Mouse (Mus musculus) MEL (cell line): ENCODE measurements around the gene Rpl10. TPM values are rescaled to one million over a fixed set of nuclear protein-coding genes. Genes with fewer than 3 reads are reported as not detected.

Experiments
- DNase-seq: peaks from one replicate; pipeline ENCODE4 v3.0.0; 2011; ENCODE audit warnings: low read depth, low spot score
- H3K27ac ChIP-seq: 2 replicates; pipeline ENCODE4 v1.5.1; 2012; ENCODE audit warnings: low read depth, mild to moderate bottlenecking, control low read depth, low read length, moderate library complexity; ENCODE audit not compliant: control insufficient read depth
- H3K27me3 ChIP-seq, 2 experiments: fragments of 150-350 bp in 1 of 2; sonication (generic) in 1 of 2; 2 replicates each; pipeline ENCODE4 v1.6.1; 2012; ENCODE audit warnings: low read length in 2 of 2, mild to moderate bottlenecking in 2 of 2, improper control_type of control experiment in 1 of 2, moderate library complexity in 1 of 2; ENCODE audit not compliant: insufficient read depth in 2 of 2, control insufficient read depth in 1 of 2
- H3K36me3 ChIP-seq, 2 experiments: 2 replicates each; pipeline ENCODE4 v1.6.1; 2012 to 2014; ENCODE audit warnings: low read length in 2 of 2, improper control_type of control experiment in 1 of 2, inconsistent platforms in 1 of 2, mild to moderate bottlenecking in 1 of 2; ENCODE audit not compliant: insufficient read depth in 2 of 2, control insufficient read depth in 1 of 2
- H3K4me1 ChIP-seq, 2 experiments: fragments of 150-350 bp in 1 of 2; sonication (generic) in 1 of 2; 2 replicates each; pipeline ENCODE4 v1.6.1; 2012; ENCODE audit warnings: low read length in 2 of 2, improper control_type of control experiment in 1 of 2, mild to moderate bottlenecking in 1 of 2; ENCODE audit not compliant: insufficient read depth in 2 of 2, control insufficient read depth in 1 of 2
- H3K4me3 ChIP-seq, 2 experiments: fragments of 150-350 bp in 1 of 2; sonication (generic) in 1 of 2; 2 replicates each; pipeline ENCODE4 v1.5.1; 2012; ENCODE audit warnings: low read depth in 2 of 2, low read length in 2 of 2, mild to moderate bottlenecking in 2 of 2, moderate library complexity in 2 of 2, control low read depth in 1 of 2, improper control_type of control experiment in 1 of 2; ENCODE audit not compliant: control insufficient read depth in 1 of 2, insufficient read depth in 1 of 2
- H3K79me2 ChIP-seq: 2 replicates; pipeline ENCODE4 v1.6.1; 2012; ENCODE audit warnings: mild to moderate bottlenecking, low read length, moderate library complexity; ENCODE audit not compliant: control insufficient read depth, poor library complexity, insufficient read depth
- H3K9ac ChIP-seq: 2 replicates; pipeline ENCODE4 v1.6.1; 2012; ENCODE audit warnings: low read depth, mild to moderate bottlenecking, control low read depth, low read length, moderate library complexity; ENCODE audit not compliant: control insufficient read depth, poor library complexity, severe bottlenecking
- H3K9me3 ChIP-seq: fragments of 150-350 bp; sonication (generic); replicated peaks from 2 replicates; pipeline ENCODE4 v1.6.1; 2012; ENCODE audit warnings: mild to moderate bottlenecking, low read length, improper control_type of control experiment, moderate library complexity; ENCODE audit not compliant: insufficient read depth
- CTCF ChIP-seq, 3 experiments: IDR thresholded peaks in 2 of 3; conservative IDR thresholded peaks in 1 of 3; 2 replicates each; pipeline ENCODE4 v1.5.1; 2011 to 2012; ENCODE audit warnings: low read length in 3 of 3, low read depth in 2 of 3, mild to moderate bottlenecking in 2 of 3, improper control_type of control experiment in 1 of 3, inconsistent platforms in 1 of 3, mixed read lengths in 1 of 3, moderate library complexity in 1 of 3; ENCODE audit not compliant: control insufficient read depth in 1 of 3, insufficient read depth in 1 of 3, poor library complexity in 1 of 3, severe bottlenecking in 1 of 3
- E2F4 ChIP-seq: IDR thresholded peaks from 2 replicates; pipeline ENCODE4 v1.6.1; 2011; ENCODE audit warnings: low read depth, low read length, improper control_type of control experiment, borderline replicate concordance
- ELF1 ChIP-seq: IDR thresholded peaks from 2 replicates; pipeline ENCODE4 v1.6.1; 2014; ENCODE audit warnings: low read depth, mild to moderate bottlenecking, inconsistent platforms, low read length, improper control_type of control experiment, moderate library complexity
- EP300 ChIP-seq, 2 experiments: IDR thresholded peaks; 2 replicates each; pipeline ENCODE4 v1.6.1; 2011; ENCODE audit warnings: improper control_type of control experiment in 2 of 2, low read length in 2 of 2, low read depth in 1 of 2, mild to moderate bottlenecking in 1 of 2
- GATA1 ChIP-seq: IDR thresholded peaks from 2 replicates; pipeline ENCODE4 v1.6.1; 2011; ENCODE audit warnings: low read depth, low read length, improper control_type of control experiment
- HCFC1 ChIP-seq: IDR thresholded peaks from 2 replicates; pipeline ENCODE4 v1.6.1; 2012; ENCODE audit warnings: low read depth, mild to moderate bottlenecking, inconsistent platforms, low read length, improper control_type of control experiment, moderate library complexity
- MAFK ChIP-seq: IDR thresholded peaks from 2 replicates; pipeline ENCODE4 v1.6.1; 2011; ENCODE audit warnings: low read depth, mild to moderate bottlenecking, low read length, improper control_type of control experiment, borderline replicate concordance
- MAX ChIP-seq: IDR thresholded peaks from 2 replicates; pipeline ENCODE4 v1.6.1; 2011; ENCODE audit warnings: low read length, improper control_type of control experiment
- MAZ ChIP-seq: IDR thresholded peaks from 2 replicates; pipeline ENCODE4 v1.6.1; 2012; ENCODE audit warnings: low read depth, mild to moderate bottlenecking, inconsistent platforms, low read length, improper control_type of control experiment
- MXI1 ChIP-seq: IDR thresholded peaks from 2 replicates; pipeline ENCODE4 v1.6.1; 2011; ENCODE audit warnings: mild to moderate bottlenecking, low read depth, low read length, improper control_type of control experiment
- NELFE ChIP-seq: IDR thresholded peaks from 2 replicates; pipeline ENCODE4 v1.6.1; 2011; ENCODE audit warnings: low read depth, low read length, improper control_type of control experiment
- POLR2A ChIP-seq, 2 experiments: IDR thresholded peaks; 2 replicates each; pipeline ENCODE4 v1.6.1; 2011 to 2012; ENCODE audit warnings: low read length in 2 of 2, mild to moderate bottlenecking in 2 of 2, control low read depth in 1 of 2, improper control_type of control experiment in 1 of 2, low read depth in 1 of 2, moderate library complexity in 1 of 2; ENCODE audit not compliant: control insufficient read depth in 1 of 2, insufficient read depth in 1 of 2, poor library complexity in 1 of 2
- POLR2AphosphoS5 ChIP-seq: IDR thresholded peaks from 2 replicates; pipeline ENCODE4 v1.6.1; 2012; ENCODE audit warnings: low read depth, borderline replicate concordance, mild to moderate bottlenecking, inconsistent platforms, low read length, moderate library complexity, mixed read lengths
- RAD21 ChIP-seq: IDR thresholded peaks from 2 replicates; pipeline ENCODE4 v1.6.1; 2011; ENCODE audit warnings: mild to moderate bottlenecking, low read depth, low read length, improper control_type of control experiment
- RCOR1 ChIP-seq: IDR thresholded peaks from 2 replicates; pipeline ENCODE4 v1.6.1; 2012; ENCODE audit warnings: low read depth, mild to moderate bottlenecking, inconsistent platforms, low read length, improper control_type of control experiment
- SIN3A ChIP-seq: IDR thresholded peaks from 2 replicates; pipeline ENCODE4 v1.6.1; 2012; ENCODE audit warnings: low read length, improper control_type of control experiment, inconsistent platforms
- SMC3 ChIP-seq: IDR thresholded peaks from 2 replicates; pipeline ENCODE4 v1.6.1; 2011; ENCODE audit warnings: low read depth, low read length, improper control_type of control experiment
- TAL1 ChIP-seq: IDR thresholded peaks from 2 replicates; pipeline ENCODE4 v1.6.1; 2012; ENCODE audit warnings: mild to moderate bottlenecking, inconsistent platforms, low read length, moderate library complexity, mixed read lengths
- TBP ChIP-seq: IDR thresholded peaks from 2 replicates; pipeline ENCODE4 v1.8.0; 2011; ENCODE audit warnings: low read depth, low read length, improper control_type of control experiment
- TCF12 ChIP-seq: IDR thresholded peaks from 2 replicates; pipeline ENCODE4 v1.6.1; 2014; ENCODE audit warnings: low read depth, mild to moderate bottlenecking, inconsistent platforms, low read length, improper control_type of control experiment, moderate library complexity
- USF1 ChIP-seq: IDR thresholded peaks from 2 replicates; pipeline ENCODE4 v1.6.1; 2014; ENCODE audit warnings: low read depth, mild to moderate bottlenecking, inconsistent platforms, low read length, improper control_type of control experiment, moderate library complexity
- USF2 ChIP-seq, 2 experiments: IDR thresholded peaks; 2 replicates each; pipeline ENCODE4 v1.6.1; 2011 to 2012; ENCODE audit warnings: improper control_type of control experiment in 2 of 2, low read length in 2 of 2, borderline replicate concordance in 1 of 2, inconsistent platforms in 1 of 2, low read depth in 1 of 2, mild to moderate bottlenecking in 1 of 2; ENCODE audit not compliant: insufficient read depth in 1 of 2
- ZKSCAN1 ChIP-seq: IDR thresholded peaks from 2 replicates; pipeline ENCODE4 v1.6.1; 2012; ENCODE audit warnings: low read depth, mild to moderate bottlenecking, inconsistent platforms, low read length, improper control_type of control experiment, moderate library complexity
- ZMIZ1 ChIP-seq: IDR thresholded peaks from 2 replicates; pipeline ENCODE4 v1.6.1; 2012; ENCODE audit warnings: low read depth, mild to moderate bottlenecking, inconsistent platforms, low read length, improper control_type of control experiment, moderate library complexity
- polyA plus RNA-seq, 2 experiments: library from polyadenylated mRNA; stranded (reverse) in 1 of 2; unstranded in 1 of 2; fragments of >175 nt in 1 of 2; fragments of >200 nt in 1 of 2; gene quantifications; 2 replicates each; pipeline versions ENCODE4 v1.2.1 to v1.2.4; 2012; ENCODE audit warnings: low replicate concordance in 2 of 2, low read depth in 1 of 2; ENCODE audit not compliant: insufficient read length in 2 of 2, insufficient read depth in 1 of 2, missing spikeins in 1 of 2
- total RNA-seq: library from RNA; depleted of rRNA; stranded (reverse); fragments of 300-350 nt; gene quantifications from 2 replicates; pipeline ENCODE4 v1.2.3, GENCODE M21; 2012

The Rpl10 gene
- total and polyA plus RNA-seq, 3 experiments = 232 to 3,229 TPM; not detected in 1

DNA sequence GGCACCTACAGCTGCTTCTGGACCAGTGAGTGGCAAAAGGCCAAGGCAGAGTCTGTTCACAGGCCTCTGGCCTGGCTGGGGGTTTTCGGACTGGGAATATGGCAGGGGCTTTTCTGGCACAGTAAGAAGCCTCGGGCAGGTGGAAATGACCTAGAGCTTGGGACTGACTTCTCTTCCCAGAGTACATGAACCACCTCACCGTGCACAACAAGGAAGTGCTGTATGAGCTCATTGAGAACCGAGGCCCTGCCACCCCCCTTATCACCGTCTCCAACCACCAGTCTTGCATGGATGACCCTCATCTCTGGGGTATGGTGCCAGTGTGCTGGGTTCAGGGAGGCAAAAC is 12.5 kb downstream of the Rpl10 start:
- Histone ChIP-seq H3K4me1 (peaks cover 0 to 11% of the 10 kb centered on the region in 2 experiments; a peak in 2 of 4 replicates), H3K79me2 (peaks cover 13% of the 10 kb centered on the region), H3K9me3 (no peaks in the 10 kb centered on the region), H3K4me3 (peak overlapping the region; percentile 72 to 76), H3K27ac (peak overlapping the region; percentile 72), H3K9ac (peak overlapping the region; percentile 86), H3K36me3 (peaks cover 0 to 11% of the 10 kb centered on the region in 2 experiments; a peak in 3 of 4 replicates), H3K27me3 (no peaks in the 10 kb centered on the region)
- TF ChIP-seq SMC3 (no peak), ELF1 (peak; percentile 23; the same call in 1 of the 2 replicates)
- peak; percentile 30 for DNase-seq

DNA sequence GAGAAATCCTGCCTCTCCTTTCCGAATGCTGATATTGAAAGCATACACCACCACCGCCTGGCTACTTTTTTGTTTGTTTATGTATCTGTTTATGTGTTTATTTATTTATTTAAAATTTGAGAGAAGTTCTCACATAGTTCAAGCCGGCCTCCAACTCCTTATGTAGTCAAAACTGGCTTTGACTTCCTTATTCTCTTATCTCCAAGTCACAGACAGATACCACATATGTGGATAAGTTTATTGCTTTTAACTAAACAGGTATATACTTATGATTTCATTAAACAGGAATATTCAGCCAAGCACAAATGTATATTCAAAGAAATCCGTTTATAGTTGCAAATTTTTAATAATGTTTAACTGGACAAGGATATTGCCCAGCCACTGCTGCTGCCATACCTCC is 22.8 kb downstream of the Rpl10 start:
- H3K9me3 ChIP-seq = no peaks in the 10 kb centered on the region
- peak; percentile 78 for TF ChIP-seq TCF12
- peak; percentile 90 for TF ChIP-seq GATA1
- TF ChIP-seq SIN3A = peak; percentile 34; the same call in 1 of the 2 replicates
- TF ChIP-seq MXI1 = no peak
- no peak for TF ChIP-seq RAD21
- TF ChIP-seq TAL1 = peak; percentile 74
- peak; percentile 65 for TF ChIP-seq RCOR1
- peak; percentile 66 to 84 for TF ChIP-seq EP300 (IDR thresholded peaks at IDR 0.05; ENCODE audit: low read depth in 1 of 2, low read length in 2 of 2)
- TF ChIP-seq, all 39 proteins: peak for 6
- Histone ChIP-seq H3K27ac (peak overlapping the region; percentile 16; the same call in 1 of the 2 replicates), H3K36me3 (peaks cover 0 to 9% of the 10 kb centered on the region in 2 experiments; a peak in 2 of 4 replicates), H3K79me2 (peaks cover 10% of the 10 kb centered on the region), H3K9ac (no peak overlapping the region), H3K4me3 (no peak overlapping the region), H3K27me3 (no peaks in the 10 kb centered on the region), H3K4me1 (peaks cover under 1 to 4% of the 10 kb centered on the region in 2 experiments; a peak in 3 of 4 replicates)
- DNase-seq = peak; percentile 54

GRCm38 (mm10) chrX:74296538-74297448 is 26.2 kb downstream of the Rpl10 start, which contains the start of gene Atp6ap1:
Gene Atp6ap1, plus strand, starts transcription at chrX:74297097.
- Histone ChIP-seq H3K79me2 (peaks cover 10% of the 10 kb centered on the region), H3K27me3 (no peaks in the 10 kb centered on the region), H3K4me1 (peaks cover 3 to 8% of the 10 kb centered on the region in 2 experiments; a peak in 3 of 4 replicates), H3K4me3 (peak within 1 kb of the TSS; percentile 97 to 99), H3K27ac (peak within 1 kb of the TSS; percentile 70), H3K9me3 (no peaks in the 10 kb centered on the region), H3K36me3 (peaks cover 0 to 18% of the 10 kb centered on the region in 2 experiments; a peak in 3 of 4 replicates), H3K9ac (peak within 1 kb of the TSS; percentile 96)
- peak; percentile 95 for DNase-seq
- TF ChIP-seq MAX (no peak), HCFC1 (peak; percentile 70), MAFK (no peak), USF2 (IDR thresholded peaks at IDR 0.05; ENCODE audit: borderline replicate concordance in 1 of 2, insufficient read depth in 1 of 2, low read depth in 1 of 2, low read length in 2 of 2) (no peak), POLR2A (IDR thresholded peaks at IDR 0.05; ENCODE audit: control insufficient read depth in 1 of 2, insufficient read depth in 1 of 2, low read depth in 1 of 2, low read length in 2 of 2, poor library complexity in 1 of 2) (peak; percentile 75 to 87), POLR2AphosphoS5 (peak; percentile 57; the same call in 1 of the 2 replicates), CTCF (IDR thresholded peaks at IDR 0.05 in 2 of 3, conservative IDR thresholded peaks at IDR 0.05 in 1 of 3; ENCODE audit: control insufficient read depth in 1 of 3, insufficient read depth in 1 of 3, low read depth in 2 of 3, low read length in 3 of 3, poor library complexity in 1 of 3, severe bottlenecking in 1 of 3) (no peak), SMC3 (no peak), MAZ (no peak), SIN3A (no peak; the same call in none of the 2 replicates), ZMIZ1 (peak; percentile 56), TBP (peak; percentile 65; the same call in 1 of the 2 replicates), USF1 (peak; percentile 82), ZKSCAN1 (no peak), NELFE (peak; percentile 68), E2F4 (no peak)
